Mouse (Mus musculus): ENCODE data around the gene Chil1. TPM values are rescaled to one million over a fixed set of nuclear protein-coding genes. Genes with fewer than 3 reads are reported as not detected.

Chil1 gene
- polyA plus RNA-seq, 1 experiment from 2014 or later: 0.90 TPM

- whole genome bisulfite sequencing: 88% methylated on average over 10 of the region's 10 CpGs
- Histone ChIP-seq H3K27ac (replicated peaks) (no peak overlapping the region), H3K4me3 (no peak overlapping the region), H3K9me3 (replicated peaks) (no peaks in the 10 kb centered on the region), H3K27me3 (ENCODE audit: low read depth, poor library complexity, severe bottlenecking) (peaks cover 49% of the 10 kb centered on the region), H3K36me3 (no peaks in the 10 kb centered on the region), H3K4me1 (peaks cover 19% of the 10 kb centered on the region)
- no peak for DNase-seq (ENCODE audit: low spot score)
These were observed 48.8 kb downstream of the Chil1 start for GRCm38 (mm10) chr1:134230638-134231228.

DNA sequence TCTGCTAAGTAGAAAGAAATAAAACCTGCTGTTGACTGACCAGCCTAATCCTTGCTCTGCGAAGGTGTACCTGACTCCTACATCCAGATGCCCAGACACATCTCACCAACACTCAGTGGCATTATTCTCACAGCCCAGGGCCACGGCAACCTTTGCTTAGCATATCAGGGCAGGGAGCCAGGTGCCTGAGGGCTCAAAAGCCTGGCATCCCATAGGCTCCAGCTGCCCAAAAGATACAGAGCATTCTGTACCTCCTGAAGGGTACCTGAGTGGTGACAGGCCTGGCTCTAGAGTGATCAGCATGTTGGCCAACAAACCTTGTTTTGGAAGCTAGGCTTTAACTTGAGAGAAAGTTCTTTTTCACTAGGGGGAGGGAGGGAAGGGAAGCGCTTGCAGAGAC, 49.3 kb downstream of the Chil1 start:
- Histone ChIP-seq H3K4me3 (no peak overlapping the region), H3K27ac (replicated peaks) (no peak overlapping the region), H3K9me3 (replicated peaks) (no peaks in the 10 kb centered on the region), H3K4me1 (peaks cover 24% of the 10 kb centered on the region), H3K36me3 (no peaks in the 10 kb centered on the region), H3K27me3 (ENCODE audit: low read depth, poor library complexity, severe bottlenecking) (peaks cover 54% of the 10 kb centered on the region)
- DNase-seq (ENCODE audit: low spot score): no peak
- 86% methylated on average over 3 of the region's 3 CpGs for WGBS

DNA sequence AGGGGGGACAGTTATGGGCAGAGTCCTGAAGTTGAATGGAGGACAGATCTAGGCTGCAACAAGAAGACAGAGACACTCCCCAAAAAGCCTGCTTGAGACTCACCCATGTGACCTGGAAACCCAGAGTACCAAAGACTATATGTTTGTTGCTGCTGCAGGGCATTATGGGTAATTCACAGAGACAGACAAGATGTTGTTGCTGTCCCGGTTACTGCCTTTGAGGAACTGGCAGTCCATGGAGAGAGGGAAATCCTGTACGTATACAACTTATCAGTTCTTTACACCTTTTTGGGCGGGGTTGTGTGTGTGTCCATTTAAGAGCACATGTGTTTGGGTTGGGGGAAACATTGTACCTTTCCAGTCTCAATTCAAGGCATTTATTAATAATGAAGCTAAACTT, 49.7 kb downstream of the Chil1 start:
- no peak overlapping the region for H3K27ac ChIP-seq (replicated peaks)

DNA sequence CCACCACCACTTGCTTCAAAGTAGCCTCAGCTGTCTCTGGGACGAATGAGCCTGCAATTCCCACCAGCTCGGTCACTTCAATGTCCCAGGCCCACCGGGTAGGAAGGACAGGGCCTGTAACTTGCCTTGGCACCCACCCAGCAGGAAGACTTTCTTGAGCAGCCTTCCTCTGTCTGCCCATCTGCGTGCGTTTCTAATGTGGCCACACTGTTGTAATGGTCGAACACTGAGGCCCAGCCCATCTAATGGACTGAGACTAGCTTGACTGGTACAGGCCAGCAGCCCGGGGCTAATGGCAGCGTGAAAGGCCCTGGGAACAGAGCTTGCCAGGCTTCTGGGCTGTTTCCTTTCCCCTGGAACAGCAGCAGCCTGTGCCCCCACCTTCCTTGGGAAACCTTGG, 50.4 kb downstream of the Chil1 start:
- no peak for DNase-seq (ENCODE audit: low spot score)
- 79% methylated on average over 8 of the region's 8 CpGs for WGBS
- no peak overlapping the region for H3K27ac ChIP-seq (replicated peaks)

More for the DNA sequence above, 49.7 kb downstream of the Chil1 start:
- Histone ChIP-seq H3K4me1 (peaks cover 25% of the 10 kb centered on the region), H3K27me3 (ENCODE audit: low read depth, poor library complexity, severe bottlenecking) (peaks cover 58% of the 10 kb centered on the region), H3K9me3 (replicated peaks) (no peaks in the 10 kb centered on the region), H3K36me3 (no peaks in the 10 kb centered on the region), H3K4me3 (no peak overlapping the region)
- WGBS: 85% methylated on average over 3 of the region's 3 CpGs
- DNase-seq (ENCODE audit: low spot score): no peak

GRCm38 (mm10) chr1:134232778-134233531, 51.0 kb downstream of the Chil1 start:
- DNase-seq (ENCODE audit: low spot score): no peak
- H3K36me3 ChIP-seq: no peaks in the 10 kb centered on the region
- 62% methylated on average over 12 of the region's 12 CpGs for WGBS
- H3K27ac ChIP-seq (replicated peaks): no peak overlapping the region
- peaks cover 71% of the 10 kb centered on the region for H3K27me3 ChIP-seq (ENCODE audit: low read depth, poor library complexity, severe bottlenecking)
- no peak overlapping the region for H3K4me3 ChIP-seq
- no peaks in the 10 kb centered on the region for H3K9me3 ChIP-seq (replicated peaks)
- H3K4me1 ChIP-seq: peaks cover 25% of the 10 kb centered on the region

More for the DNA sequence above, 50.4 kb downstream of the Chil1 start:
- no peaks in the 10 kb centered on the region for H3K36me3 ChIP-seq
- H3K9me3 ChIP-seq (replicated peaks): no peaks in the 10 kb centered on the region
- H3K4me1 ChIP-seq: peaks cover 25% of the 10 kb centered on the region
- H3K27me3 ChIP-seq (ENCODE audit: low read depth, poor library complexity, severe bottlenecking): peaks cover 65% of the 10 kb centered on the region
- no peak overlapping the region for H3K4me3 ChIP-seq

- H3K36me3 ChIP-seq: no peaks in the 10 kb centered on the region
- peak overlapping the region; percentile 48; the same call in 1 of the 2 replicates for H3K4me3 ChIP-seq
- H3K27ac ChIP-seq (replicated peaks): no peak overlapping the region
- H3K4me1 ChIP-seq: peaks cover 25% of the 10 kb centered on the region
- WGBS: 48% methylated on average over 19 of the region's 19 CpGs
- H3K9me3 ChIP-seq (replicated peaks): no peaks in the 10 kb centered on the region
- DNase-seq (ENCODE audit: low spot score): no peak
- H3K27me3 ChIP-seq (ENCODE audit: low read depth, poor library complexity, severe bottlenecking): peaks cover 77% of the 10 kb centered on the region
These were observed 51.9 kb downstream of the Chil1 start for GRCm38 (mm10) chr1:134233681-134234454.

DNA sequence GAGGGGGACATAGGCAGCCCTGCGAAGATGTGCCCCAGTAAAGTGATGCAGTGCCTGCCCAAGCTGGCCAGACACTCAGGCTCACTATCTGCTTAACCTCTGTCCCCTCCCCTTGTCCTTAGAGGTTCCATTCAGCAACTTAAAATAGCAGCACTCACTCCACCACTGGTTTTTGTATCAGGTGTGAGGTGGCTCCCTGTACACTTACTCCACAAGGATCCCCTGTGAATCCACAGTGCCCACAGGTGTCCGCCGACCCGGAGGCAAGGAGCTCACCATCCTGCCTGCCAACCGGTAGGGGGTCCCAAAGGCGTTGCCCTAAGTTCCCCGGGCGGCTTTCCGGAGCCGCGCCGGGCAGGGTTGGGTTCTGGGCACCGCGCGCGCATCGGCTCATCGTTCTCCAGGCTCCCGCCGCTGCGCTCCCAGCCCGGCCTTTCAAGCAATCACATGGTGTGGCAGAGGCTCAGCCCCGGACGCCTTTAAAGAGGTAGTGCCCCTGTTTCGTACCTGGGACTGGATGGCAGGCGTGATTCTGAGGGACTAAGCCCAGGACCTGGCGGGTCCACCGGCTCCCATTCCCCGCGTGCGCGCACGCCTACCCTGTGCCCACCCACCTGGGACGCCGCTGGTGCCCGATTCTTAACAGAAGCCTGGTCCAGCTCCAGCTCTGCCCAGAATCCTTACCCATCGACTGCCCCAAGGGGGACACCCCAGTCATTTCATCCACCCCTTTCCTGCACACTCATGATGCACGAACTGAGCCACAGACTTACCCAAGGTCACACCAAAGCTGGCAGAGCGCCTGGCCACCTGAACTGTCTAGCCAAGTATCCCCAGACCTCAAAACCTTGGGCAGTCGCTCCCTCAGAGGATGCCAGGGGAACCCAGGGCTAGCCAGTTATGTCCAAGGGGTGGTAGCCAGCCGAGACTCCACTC, 52.7 kb downstream of the Chil1 start:
- Histone ChIP-seq H3K4me3 (peak overlapping the region; percentile 48), H3K4me1 (peaks cover 25% of the 10 kb centered on the region), H3K36me3 (no peaks in the 10 kb centered on the region), H3K27me3 (ENCODE audit: low read depth, poor library complexity, severe bottlenecking) (peaks cover 85% of the 10 kb centered on the region), H3K27ac (replicated peaks) (no peak overlapping the region), H3K9me3 (replicated peaks) (no peaks in the 10 kb centered on the region)
- DNase-seq (ENCODE audit: low spot score): peak; percentile 25
- 2% methylated on average over 41 of the region's 41 CpGs for WGBS

GRCm38 (mm10) chr1:134235391-134235921, 53.5 kb downstream of the Chil1 start, which contains the start of gene Adora1:
TSS of gene Adora1 (minus strand) at chr1:134235431.
- Histone ChIP-seq H3K9me3 (replicated peaks) (no peaks in the 10 kb centered on the region), H3K4me3 (peak within 1 kb of the TSS; percentile 48), H3K36me3 (no peaks in the 10 kb centered on the region), H3K4me1 (peaks cover 25% of the 10 kb centered on the region), H3K27me3 (ENCODE audit: low read depth, poor library complexity, severe bottlenecking) (peaks cover 87% of the 10 kb centered on the region), H3K27ac (replicated peaks) (no peak within 1 kb of the TSS)
- no peak for DNase-seq (ENCODE audit: low spot score)
- WGBS: 1% methylated on average over 37 of the region's 37 CpGs

DNA sequence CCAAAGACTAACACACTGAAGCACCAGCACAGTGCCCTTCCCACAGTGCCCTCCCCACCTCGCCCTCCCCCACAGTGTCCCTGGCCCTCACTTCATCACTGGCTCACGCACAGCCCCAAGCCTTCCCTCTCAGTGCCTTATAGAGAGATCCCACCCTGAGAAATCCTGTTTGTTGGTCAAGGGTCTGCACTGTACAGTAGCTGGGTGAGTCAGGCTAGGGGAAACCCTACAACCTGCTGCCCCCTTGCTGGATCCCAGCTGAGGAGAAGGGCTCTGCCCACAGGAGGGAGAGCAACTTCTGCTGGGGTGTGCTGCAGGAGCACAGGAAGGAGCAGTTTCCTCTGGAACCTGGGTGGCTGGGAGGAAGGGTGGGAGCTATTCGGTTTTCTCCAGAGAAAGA, 54.2 kb downstream of the Chil1 start:
- H3K9me3 ChIP-seq (replicated peaks): no peaks in the 10 kb centered on the region
- 22% methylated on average over 3 of the region's 3 CpGs for whole genome bisulfite sequencing
- H3K27ac ChIP-seq (replicated peaks): no peak overlapping the region
- peaks cover 25% of the 10 kb centered on the region for H3K4me1 ChIP-seq
- H3K36me3 ChIP-seq: no peaks in the 10 kb centered on the region
- peak overlapping the region; percentile 48; the same call in 1 of the 2 replicates for H3K4me3 ChIP-seq
- peaks cover 90% of the 10 kb centered on the region for H3K27me3 ChIP-seq (ENCODE audit: low read depth, poor library complexity, severe bottlenecking)
- no peak for DNase-seq (ENCODE audit: low spot score)

- DNase-seq (ENCODE audit: low spot score): no peak
- Histone ChIP-seq H3K36me3 (no peaks in the 10 kb centered on the region), H3K4me3 (no peak overlapping the region), H3K27me3 (ENCODE audit: low read depth, poor library complexity, severe bottlenecking) (peaks cover 91% of the 10 kb centered on the region), H3K27ac (replicated peaks) (no peak overlapping the region), H3K4me1 (peaks cover 25% of the 10 kb centered on the region), H3K9me3 (replicated peaks) (no peaks in the 10 kb centered on the region)
- WGBS: 89% methylated on average over 3 of the region's 3 CpGs
These were observed 55.5 kb downstream of the Chil1 start for GRCm38 (mm10) chr1:134237438-134237837.

Measured in midbrain, embryonic 10.5 days (tissue).